Mouse (Mus musculus) neural tube, embryonic 10.5 days (tissue): ENCODE data around the gene D17H6S53E.
"Not testable (repeated sequence)": the region's sequence is repeated elsewhere in the genome, so short reads cannot be mapped to it uniquely, and the experiment has no call there.

ENCODE experiments used
- DNase-seq: peaks from one replicate; pipeline ENCODE4 v3.0.0-alpha.2; 2017; ENCODE audit warnings: low spot score; ENCODE audit errors: extremely low spot score

Gene D17H6S53E

GRCm38 (mm10) chr17:35100196-35100765 lies 25.9 kb upstream of the D17H6S53E start:
- no peak for DNase-seq

- no peak for DNase-seq
These were observed 25.0 kb upstream of the D17H6S53E start for GRCm38 (mm10) chr17:35101161-35101560.

DNA sequence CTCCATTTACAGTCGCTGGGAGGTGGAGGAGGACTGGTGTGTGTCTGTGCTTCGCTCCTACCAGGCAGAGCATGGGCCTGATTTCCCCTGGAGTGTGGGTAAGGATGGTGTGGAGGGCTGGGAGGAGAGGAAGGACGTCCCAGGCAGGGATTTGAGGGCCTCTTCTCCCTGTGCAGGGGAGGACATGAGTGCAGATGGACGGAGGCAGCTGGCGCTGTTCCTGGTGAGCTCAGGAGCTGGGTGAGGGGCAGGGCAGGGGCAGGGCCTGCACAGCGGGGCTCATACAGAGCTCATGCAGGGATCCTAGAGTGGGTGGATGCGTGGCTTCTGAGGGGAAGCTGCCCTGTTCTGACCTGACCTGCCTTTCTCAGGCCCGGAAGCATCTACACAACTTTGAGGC lies 23.9 kb upstream of the D17H6S53E start:
- no peak for DNase-seq

GRCm38 (mm10) chr17:35103221-35103690 lies 22.9 kb upstream of the D17H6S53E start:
- DNase-seq = no peak

DNA sequence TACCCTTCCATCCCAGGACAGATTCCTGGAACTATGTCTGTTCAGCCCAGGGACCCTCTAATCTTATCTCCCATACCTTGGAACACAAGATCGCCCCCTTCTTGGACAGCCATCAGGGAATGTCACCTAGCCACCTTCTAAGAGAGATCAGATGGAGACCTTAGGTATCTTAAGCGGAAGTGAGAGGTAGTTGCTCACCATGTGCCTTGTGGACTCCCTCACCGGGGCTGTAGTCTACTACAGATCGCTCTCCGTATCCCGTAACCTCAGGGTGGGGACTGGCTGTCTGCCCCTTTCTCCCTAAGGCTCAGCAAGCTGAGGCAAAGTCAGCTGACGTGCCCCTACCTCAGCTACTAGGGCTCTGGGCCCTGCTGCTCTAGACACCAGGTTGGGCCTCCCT lies 22.1 kb upstream of the D17H6S53E start:
- no peak for DNase-seq

DNA sequence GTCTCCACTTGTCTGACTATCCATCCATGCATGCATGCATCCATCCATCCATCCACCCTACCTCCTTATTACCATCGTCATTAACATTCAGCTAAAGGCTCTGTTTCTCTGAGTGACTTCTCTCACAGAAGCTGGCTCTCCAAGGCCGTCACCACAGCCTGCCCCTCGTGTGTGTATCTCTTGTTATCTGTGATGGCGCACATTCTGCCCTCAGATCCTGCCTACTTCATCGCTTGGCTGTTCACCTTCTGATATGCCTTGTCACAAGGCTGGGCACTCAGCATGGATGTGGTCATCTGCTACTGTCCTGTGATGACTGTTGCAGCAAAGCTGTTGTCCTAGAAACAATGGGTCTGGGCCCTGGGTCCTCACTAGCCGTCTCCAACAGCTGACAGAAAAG lies 21.4 kb upstream of the D17H6S53E start:
- DNase-seq = no peak

DNA sequence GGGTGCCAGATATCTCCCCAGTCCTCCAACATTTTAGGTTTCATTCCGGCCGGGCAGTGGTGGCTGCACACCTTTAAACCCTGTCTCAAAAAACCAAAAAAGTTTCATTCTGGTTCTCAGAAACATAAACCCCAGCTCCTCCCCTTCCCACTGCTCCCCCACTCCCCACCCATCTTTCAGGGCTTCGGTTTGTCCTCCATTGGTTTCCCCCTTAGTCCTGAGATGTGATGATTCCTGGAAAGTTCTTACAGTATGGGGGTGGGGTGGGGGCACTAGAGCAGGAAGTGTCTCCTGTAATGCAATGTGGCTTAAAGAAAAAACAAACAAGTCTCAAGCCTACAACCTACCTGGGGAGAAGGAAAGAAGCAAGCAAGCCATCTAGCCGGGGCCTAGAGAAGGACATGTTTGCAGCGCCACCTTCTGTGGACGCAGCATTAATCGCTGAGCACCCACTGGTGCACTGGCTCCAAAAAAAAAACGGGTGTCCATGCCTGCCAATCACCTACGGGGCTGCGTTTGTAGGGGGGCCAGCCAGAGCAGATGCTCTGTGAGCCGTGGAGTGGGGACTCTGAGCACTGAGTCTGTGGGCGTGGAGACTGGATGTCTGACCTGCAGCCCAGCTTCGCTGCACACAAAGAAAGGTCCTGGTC lies 20.3 kb upstream of the D17H6S53E start:
- no peak for DNase-seq

DNA sequence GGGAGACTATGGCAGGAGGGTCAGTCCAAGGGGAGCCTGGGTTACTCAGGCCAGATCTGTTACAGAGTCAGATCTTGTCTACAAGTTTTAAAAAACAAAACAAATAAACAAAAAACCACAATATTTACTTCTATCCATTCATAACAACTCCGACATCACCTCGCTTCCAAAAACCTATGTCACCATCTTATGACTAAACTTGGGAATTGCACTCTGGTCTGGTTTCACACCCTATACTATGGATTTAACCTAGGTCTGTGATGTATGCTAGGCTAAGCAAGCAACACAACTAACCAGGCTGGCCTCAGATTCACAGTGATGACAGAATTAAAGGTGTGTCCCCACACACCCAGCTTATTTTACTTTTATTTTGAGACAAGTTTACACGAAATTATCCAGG lies 19.7 kb upstream of the D17H6S53E start:
- DNase-seq = no peak

- DNase-seq = no peak
These were observed 18.1 kb upstream of the D17H6S53E start, which contains the start of gene Ly6g5c for GRCm38 (mm10) chr17:35108097-35108496. Gene Ly6g5c, plus strand, starts transcription at chr17:35108279.

DNA sequence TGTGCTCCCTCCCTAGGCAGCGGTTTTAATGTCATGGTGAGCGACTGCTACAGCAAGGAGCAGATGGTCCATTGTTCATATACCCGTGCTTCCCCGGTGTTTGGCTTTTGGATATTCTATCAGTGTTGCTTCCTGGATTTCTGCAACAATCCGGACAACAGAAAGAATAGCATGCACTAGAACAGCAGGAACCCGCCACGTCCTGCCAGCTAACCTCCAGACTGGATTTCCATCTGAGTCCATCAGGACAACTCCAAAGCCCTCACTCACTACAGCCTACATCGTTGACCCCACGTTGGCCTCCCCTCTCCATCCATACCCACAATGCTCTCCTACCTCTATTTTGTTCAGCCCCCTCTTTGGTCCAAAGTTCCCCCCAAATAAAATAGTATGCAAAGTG lies 14.4 kb upstream of the D17H6S53E start:
- no peak for DNase-seq

DNA sequence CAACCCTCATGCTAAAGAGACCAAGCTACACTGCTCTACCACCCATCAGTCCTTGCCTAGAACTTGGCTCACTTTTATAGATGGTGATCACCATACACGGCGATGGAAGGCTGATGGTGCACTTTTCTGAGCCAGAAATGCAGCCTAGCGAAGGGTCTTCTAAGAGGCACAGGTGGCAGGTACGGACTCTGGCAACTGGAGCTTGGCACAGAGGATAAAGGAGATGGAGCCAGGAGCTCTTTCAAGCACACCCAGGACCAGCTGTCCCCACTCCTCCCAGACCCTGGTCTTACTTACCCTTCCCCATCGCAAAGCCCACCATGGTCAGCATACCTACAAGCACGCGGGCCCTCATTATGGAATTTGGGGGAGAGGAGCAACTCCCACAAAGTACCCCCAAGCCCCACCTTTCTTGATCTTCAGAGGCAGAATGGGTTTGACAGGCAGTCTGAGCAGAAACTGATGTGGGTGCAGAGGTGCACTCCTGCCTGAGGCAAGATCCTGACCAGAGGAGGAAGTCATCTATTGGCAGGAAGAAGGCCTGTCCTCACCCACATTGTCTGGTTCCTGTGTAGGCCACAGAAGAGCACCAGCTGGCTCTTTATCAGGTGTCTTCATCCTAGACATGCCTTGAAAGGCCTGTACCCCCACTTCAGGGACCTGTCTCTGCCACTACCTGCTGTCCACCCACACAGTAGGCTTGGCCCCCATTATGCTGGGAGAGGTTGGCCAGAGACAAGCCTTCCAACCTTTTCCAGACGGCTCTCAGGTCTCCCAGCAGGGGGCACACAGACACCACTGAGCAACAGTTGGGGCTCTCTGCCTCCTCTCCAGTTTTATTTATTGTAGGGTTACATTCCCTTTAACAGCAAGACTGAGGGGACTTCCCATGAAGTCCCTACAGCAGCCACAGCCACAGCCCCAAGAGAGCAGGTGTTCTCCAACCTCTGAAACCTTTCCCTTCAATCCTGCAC lies 10.8 kb upstream of the D17H6S53E start, which contains the start of gene Ly6g5b:
Gene Ly6g5b, minus strand, starts transcription at position 383 of the 974 bp plus-strand sequence.
- no peak for DNase-seq

- no peak for DNase-seq
These were observed 5.4 kb upstream of the D17H6S53E start for GRCm38 (mm10) chr17:35120745-35121142.

DNA sequence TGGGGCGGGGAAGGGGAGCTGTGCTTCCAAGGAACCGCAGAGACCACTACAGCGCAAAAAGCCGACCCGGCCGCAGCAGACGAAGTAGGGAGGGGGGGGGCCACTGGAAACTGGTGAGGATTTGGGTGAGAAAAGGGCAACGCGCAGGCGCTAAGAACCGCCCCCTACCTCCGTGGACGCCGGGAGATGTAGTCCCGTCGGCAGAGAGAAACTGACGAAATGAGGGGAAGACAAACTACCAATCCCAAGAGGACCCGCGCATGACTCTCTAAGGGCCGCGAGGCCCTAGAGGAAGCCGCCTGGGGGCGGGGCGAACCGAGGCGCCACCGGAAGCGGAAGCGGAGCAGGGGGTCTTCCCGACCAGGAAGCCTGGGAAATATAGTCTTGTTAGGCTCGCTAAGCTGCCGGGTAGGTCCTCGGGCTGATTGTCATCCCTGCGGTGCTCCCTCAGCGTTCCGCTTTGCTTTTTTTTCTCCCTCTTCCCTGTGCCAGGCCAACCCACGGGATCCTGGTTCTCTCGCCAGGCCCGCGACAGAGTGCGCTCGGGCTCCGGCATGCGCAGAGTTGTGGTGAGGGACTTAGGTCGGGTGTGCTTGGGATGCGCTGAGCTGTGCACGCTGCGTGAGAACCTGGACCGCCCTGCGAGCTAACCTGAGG lies 4.9 kb upstream of the D17H6S53E start, which contains the start of gene Gpank1:
Gene Gpank1, plus strand, starts transcription at position 313 of the 657 bp plus-strand sequence.
- DNase-seq = peak; percentile 97

DNA sequence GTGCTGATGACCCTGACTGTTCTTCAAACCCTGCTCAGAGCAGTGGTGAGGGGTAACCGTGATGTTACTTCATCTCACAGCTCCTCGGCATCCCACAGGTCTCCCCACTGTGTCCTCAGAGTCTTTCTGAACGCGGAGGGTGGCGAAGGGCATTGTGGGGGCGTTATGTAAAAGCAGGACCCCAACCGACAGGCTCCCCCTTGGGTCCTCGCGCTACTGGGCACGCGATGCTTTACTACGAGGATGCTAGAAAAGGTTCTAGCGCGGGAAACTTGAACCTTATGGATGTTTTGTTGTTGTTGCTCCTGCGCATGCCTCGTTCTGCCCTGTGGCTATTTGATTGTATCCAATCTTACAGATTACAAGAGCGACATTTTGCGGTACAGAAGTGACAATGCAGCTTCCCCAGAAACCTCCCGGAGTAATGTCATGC lies 4.3 kb upstream of the D17H6S53E start, which contains the start of gene Csnk2b:
Gene Csnk2b, minus strand, starts transcription at position 183 of the 433 bp plus-strand sequence.
- no peak for DNase-seq

GRCm38 (mm10) chr17:35123287-35123686 lies 2.9 kb upstream of the D17H6S53E start:
- DNase-seq = not testable (repeated sequence)

- DNase-seq = not testable (repeated sequence)
These were observed 1.8 kb upstream of the D17H6S53E start for GRCm38 (mm10) chr17:35124261-35124896.

- DNase-seq = no peak
These were observed 1.1 kb upstream of the D17H6S53E start for GRCm38 (mm10) chr17:35125081-35125480.

DNA sequence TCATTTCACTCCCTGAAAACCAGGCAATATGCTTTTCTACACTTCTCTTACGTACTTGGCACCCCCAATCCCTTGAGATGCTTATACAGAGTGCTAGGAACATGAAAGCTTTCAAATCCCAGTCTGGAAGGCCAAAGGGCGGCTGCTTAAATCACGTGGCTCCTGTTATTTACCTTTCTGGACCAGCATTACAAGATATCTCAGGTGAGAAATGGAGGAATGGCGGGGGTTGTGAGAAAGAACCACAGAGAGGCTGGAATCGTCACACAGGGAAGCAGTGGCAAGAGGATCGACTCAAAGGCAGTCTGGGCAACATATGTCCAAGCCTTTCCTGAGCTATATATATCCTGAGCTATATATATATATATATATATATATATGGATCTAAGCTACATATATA lies 595 bp upstream of the D17H6S53E start:
- DNase-seq = no peak

DNA sequence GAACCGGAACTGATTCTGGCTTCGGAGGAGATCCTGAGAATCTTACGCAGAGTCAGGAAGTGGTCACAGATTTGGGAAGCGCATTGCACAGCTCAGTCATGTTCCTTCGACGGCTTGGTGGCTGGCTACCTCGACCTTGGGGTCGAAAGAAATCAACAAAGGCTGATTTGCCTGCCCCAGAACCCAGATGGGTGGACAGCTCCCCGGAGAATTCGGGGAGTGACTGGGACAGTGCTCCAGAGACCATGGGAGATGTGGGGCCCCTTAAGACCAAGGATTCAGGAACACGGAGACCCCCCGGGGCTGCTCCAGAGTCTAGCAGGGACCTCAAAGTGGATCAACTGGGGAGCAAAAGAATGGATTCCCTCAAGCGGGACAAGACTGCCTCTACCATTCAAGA lies 844 bp downstream of the D17H6S53E start:
- DNase-seq = no peak

GRCm38 (mm10) chr17:35128996-35129395 lies 2.8 kb downstream of the D17H6S53E start:
- DNase-seq = no peak

DNA sequence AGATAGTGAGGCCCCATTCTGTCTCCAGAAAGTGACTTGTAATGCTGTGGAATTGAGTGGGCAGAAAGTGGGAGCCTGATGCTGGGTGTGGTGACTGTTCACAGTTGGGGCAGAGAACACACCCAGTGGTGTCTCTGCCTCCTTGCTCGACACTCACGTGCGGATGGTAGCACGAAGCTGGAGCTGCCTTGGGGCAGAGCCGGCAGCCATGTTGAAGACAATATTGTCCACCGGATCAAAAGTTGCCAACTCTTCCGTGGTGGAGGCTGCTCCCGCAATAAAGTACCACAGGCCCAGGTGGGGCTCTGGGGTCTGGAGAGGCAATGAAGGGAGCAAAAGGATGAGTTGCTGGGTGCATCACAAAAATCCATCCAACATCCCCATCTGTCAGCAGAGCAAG lies 4.9 kb downstream of the D17H6S53E start:
- no peak for DNase-seq
